Mouse (Mus musculus): ENCODE data around the gene Cabp1.

- TF ChIP-seq CTCF (IDR thresholded peaks at IDR 0.05; ENCODE audit: extremely low read depth, insufficient read depth, low read length): no peak
- no peak for TF ChIP-seq POLR2A (IDR thresholded peaks at IDR 0.05; ENCODE audit: extremely low read depth, insufficient read depth, low read length)
Observed at GRCm38 (mm10) chr5:115235323-115235771, 41.2 kb upstream of the Cabp1 start.
